Mouse (Mus musculus) lung, adult 2 months (tissue): Measurements from ENCODE around the gene Samd13.

Experiments
- CTCF ChIP-seq: fragments of 200-500 bp; IDR thresholded peaks from 2 replicates; pipeline ENCODE4 v1.5.1; 2011; ENCODE audit warnings: mild to moderate bottlenecking, low read length, control low read depth; ENCODE audit not compliant: insufficient read depth
- POLR2A ChIP-seq: fragments of 200-500 bp; IDR thresholded peaks from 2 replicates; pipeline ENCODE4 v1.6.1; 2011; ENCODE audit warnings: low read depth, mild to moderate bottlenecking, control low read depth, low read length, borderline replicate concordance; ENCODE audit errors: extremely low read depth

- TF ChIP-seq CTCF (no peak), POLR2A (no peak)
Measured at GRCm38 (mm10) chr3:146596387-146596786, 89.0 kb downstream of the Samd13 start.
